In the genomic region with DNA sequence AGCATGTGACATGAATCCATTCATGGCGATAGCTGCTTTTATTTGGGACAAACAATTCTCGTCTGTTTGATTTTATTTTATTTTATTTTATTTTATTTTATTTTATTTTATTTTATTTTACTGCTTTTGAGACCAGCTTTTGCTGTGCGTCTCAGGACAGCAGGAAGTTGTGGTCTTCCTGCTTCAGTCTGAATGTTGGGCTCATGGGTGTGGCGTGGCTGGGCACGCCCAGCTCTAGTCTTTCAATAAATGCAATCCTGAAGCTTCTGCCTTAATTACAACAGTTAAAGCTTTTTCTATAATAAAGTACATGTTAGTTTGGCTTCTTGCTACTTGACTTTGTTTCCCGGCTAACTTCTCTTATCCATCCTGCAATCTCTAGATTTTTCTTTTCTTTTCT, we compare ENCODE assay signal across 23 mouse cellular contexts.
DNase-seq lines count a peak whose midpoint lies in the region; ATAC-seq and TF ChIP-seq lines count a peak whose summit lies in the region.
"Had no signal": no experiment of that assay in that cellular context is flagged by ENCODE, and none has a peak within 500 bp of the region (broad histone marks: within the 10 kb centered on the region; RNA-seq: fewer than 3 reads in every experiment).

No protein-coding gene starts in this region.

- H3K4me1 ChIP-seq in hindbrain, postnatal 0 days (ENCODE audit: insufficient read depth, low read length), result no peaks in the 10 kb centered on the region
- no peaks in the 10 kb centered on the region for H3K4me1 ChIP-seq in heart, embryonic 11.5 days (ENCODE audit: control insufficient read depth, insufficient read depth, low read length)

- TF ChIP-seq CTCF in hindbrain, postnatal 0 days (IDR thresholded peaks at IDR 0.05; ENCODE audit: low read depth), result no peak

- no peaks in the 10 kb centered on the region for H3K36me3 ChIP-seq in hindbrain, postnatal 0 days (ENCODE audit: insufficient read depth, low read length)
- no peaks in the 10 kb centered on the region for H3K36me3 ChIP-seq in heart, embryonic 11.5 days (ENCODE audit: control insufficient read depth, insufficient read depth, low read length)
- H3K36me3 ChIP-seq: G1E had no signal

- H3K4me2 ChIP-seq in hindbrain, postnatal 0 days (ENCODE audit: low read depth, low read length), result no peak overlapping the region
- no peak overlapping the region for H3K4me2 ChIP-seq in heart, embryonic 11.5 days

- peak; percentile 17 for DNase-seq in 416B (ENCODE audit: low read depth)
- no peak for DNase-seq in layer of hippocampus, adult 9-11 months
- DNase-seq in hindbrain, postnatal 0 days (ENCODE audit: low spot score), result no peak
- DNase-seq in heart, postnatal 4 days, result no peak
- DNase-seq: adrenal gland, adult 2 months; adrenal gland, adult 8-10 months; adrenal gland, postnatal 10 days; adrenal gland, postnatal 14 days; adrenal gland, postnatal 25 days; adrenal gland, postnatal 36 days; B cell, adult 2 months; cerebellum, adult 11 months; cerebellum, adult 11-12 months; cerebellum, adult 18-20 months had no signal

- no peaks in the 10 kb centered on the region for H3K9me3 ChIP-seq in hindbrain, postnatal 0 days (ENCODE audit: low read length)
- no peaks in the 10 kb centered on the region for H3K9me3 ChIP-seq in heart, embryonic 11.5 days (replicated peaks; ENCODE audit: control insufficient read depth, low read length)
- H3K9me3 ChIP-seq: G1E had no signal

- no peak overlapping the region for H3K9ac ChIP-seq in hindbrain, postnatal 0 days (replicated peaks; ENCODE audit: low read length)
- no peak overlapping the region for H3K9ac ChIP-seq in heart, embryonic 11.5 days (ENCODE audit: low read depth, low read length)

- no peaks in the 10 kb centered on the region for H3K27me3 ChIP-seq in hindbrain, postnatal 0 days (ENCODE audit: insufficient read depth, low read length)
- no peaks in the 10 kb centered on the region for H3K27me3 ChIP-seq in heart, embryonic 11.5 days (ENCODE audit: control insufficient read depth, insufficient read depth, low read length)
- H3K27me3 ChIP-seq: CH12.LX had no signal

- no peak overlapping the region for H3K27ac ChIP-seq in hindbrain, postnatal 0 days
- H3K27ac ChIP-seq in heart, embryonic 11.5 days (ENCODE audit: low read depth, low read length), result no peak overlapping the region

- 92% methylated on average over 6 of the region's 6 CpGs for WGBS in hindbrain, postnatal 0 days
- 76% methylated on average over 6 of the region's 6 CpGs for WGBS in heart, embryonic 11.5 days (ENCODE audit: insufficient replicate concordance)

- ATAC-seq in common myeloid progenitor, adult 5-6 weeks (replicated peaks; ENCODE audit: low read depth, poor library complexity, severe bottlenecking), result peak; percentile 58
- ATAC-seq in megakaryocyte, adult 5-6 weeks (ENCODE audit: poor library complexity, severe bottlenecking), result 0 out of 2 replicates have a peak, but pooled peaks have one; percentile 53
- peak; percentile 42; the same call in 1 of the 2 replicates for ATAC-seq in megakaryocyte progenitor cell, adult 5-6 weeks (replicated peaks; ENCODE audit: poor library complexity)
- ATAC-seq in hindbrain, postnatal 0 days, result no peak
- no peak for ATAC-seq in heart, embryonic 11.5 days (replicated peaks; ENCODE audit: insufficient number of reproducible peaks, low FRiP score, low TSS enrichment)
- ATAC-seq: activated CD4-positive, CD25-positive, alpha-beta regulatory T cell, adult 4 months; CD4-positive, CD25-positive, alpha-beta regulatory T cell, adult 4 months; Patski had no signal

- H3K4me3 ChIP-seq in hindbrain, postnatal 0 days (ENCODE audit: low read length), result no peak overlapping the region
- H3K4me3 ChIP-seq in heart, embryonic 11.5 days (ENCODE audit: low read depth, low read length), result no peak overlapping the region

Comparison
In these comparisons a context has a peak if more than half of its experiments do, and no peak if none do; other contexts are left out.
1. ATAC-seq: peak in common myeloid progenitor, adult 5-6 weeks (single experiment), megakaryocyte, adult 5-6 weeks (single experiment) and megakaryocyte progenitor cell, adult 5-6 weeks (single experiment); none in hindbrain, postnatal 0 days (single experiment) and heart, embryonic 11.5 days (single experiment).